Mouse (Mus musculus): ENCODE measurements around the gene Zfp260. TPM values are rescaled to one million over a fixed set of nuclear protein-coding genes. Genes with fewer than 3 reads are reported as not detected.
A peak's percentile ranks its signal among the peaks of the same experiment; 100 is the strongest.

The Zfp260 gene
- polyA plus RNA-seq, 1 experiment from 2014 or later: 120 TPM

- no peak overlapping the region for H3K4me3 ChIP-seq (ENCODE audit: low read depth, low read length)
- peaks cover 86% of the 10 kb centered on the region for H3K36me3 ChIP-seq (ENCODE audit: insufficient read depth)
- no peak overlapping the region for H3K4me2 ChIP-seq
- no peak overlapping the region for H3K27ac ChIP-seq (ENCODE audit: low read depth)
- WGBS: 95% methylated on average over 8 of the region's 8 CpGs
- H3K9ac ChIP-seq: no peak overlapping the region
- no peak for TF ChIP-seq CTCF (IDR thresholded peaks at IDR 0.05; ENCODE audit: low read depth)
- no peaks in the 10 kb centered on the region for H3K4me1 ChIP-seq (ENCODE audit: insufficient read depth)
- H3K27me3 ChIP-seq (ENCODE audit: insufficient read depth, low read length): no peaks in the 10 kb centered on the region
- DNase-seq (no peak), ATAC-seq (ENCODE audit: insufficient read depth) (no peak)
- peaks cover 4% of the 10 kb centered on the region; the same call in 1 of the 2 replicates for H3K9me3 ChIP-seq (ENCODE audit: low read depth, low read length)
These were observed 35.3 kb downstream of the Zfp260 start for GRCm38 (mm10) chr7:30129900-30130299.

GRCm38 (mm10) chr7:30132396-30132795 lies 37.8 kb downstream of the Zfp260 start:
- no peak overlapping the region for H3K27ac ChIP-seq (ENCODE audit: low read depth)
- no peak overlapping the region for H3K9ac ChIP-seq
- peaks cover 4% of the 10 kb centered on the region; the same call in 1 of the 2 replicates for H3K9me3 ChIP-seq (ENCODE audit: low read depth, low read length)
- peaks cover 83% of the 10 kb centered on the region for H3K36me3 ChIP-seq (ENCODE audit: insufficient read depth)
- no peak overlapping the region for H3K4me3 ChIP-seq (ENCODE audit: low read depth, low read length)
- WGBS: 88% methylated on average over 4 of the region's 4 CpGs
- ATAC-seq (ENCODE audit: insufficient read depth) (no peak), DNase-seq (no peak)
- no peak for TF ChIP-seq CTCF (IDR thresholded peaks at IDR 0.05; ENCODE audit: low read depth)
- H3K4me2 ChIP-seq: no peak overlapping the region
- no peaks in the 10 kb centered on the region for H3K4me1 ChIP-seq (ENCODE audit: insufficient read depth)
- H3K27me3 ChIP-seq (ENCODE audit: insufficient read depth, low read length): no peaks in the 10 kb centered on the region

- Histone ChIP-seq H3K4me1 (ENCODE audit: insufficient read depth) (no peaks in the 10 kb centered on the region), H3K9me3 (ENCODE audit: low read depth, low read length) (peaks cover 4% of the 10 kb centered on the region; the same call in 1 of the 2 replicates), H3K9ac (no peak overlapping the region), H3K27ac (ENCODE audit: low read depth) (no peak overlapping the region), H3K36me3 (ENCODE audit: insufficient read depth) (peaks cover 48% of the 10 kb centered on the region), H3K27me3 (ENCODE audit: insufficient read depth, low read length) (no peaks in the 10 kb centered on the region), H3K4me2 (no peak overlapping the region), H3K4me3 (ENCODE audit: low read depth, low read length) (no peak overlapping the region)
- ATAC-seq (ENCODE audit: insufficient read depth): no peak
- WGBS: 86% methylated on average over 10 of the region's 10 CpGs
- TF ChIP-seq CTCF (IDR thresholded peaks at IDR 0.05; ENCODE audit: low read depth): no peak
- DNase-seq: no peak
These were observed 42.2 kb downstream of the Zfp260 start for GRCm38 (mm10) chr7:30136826-30137225.

GRCm38 (mm10) chr7:30143170-30143554 lies 48.6 kb downstream of the Zfp260 start:
- 8% methylated on average over 8 of the region's 8 CpGs for whole genome bisulfite sequencing
- Histone ChIP-seq H3K36me3 (ENCODE audit: insufficient read depth) (peaks cover 7% of the 10 kb centered on the region; the same call in 1 of the 2 replicates), H3K27ac (ENCODE audit: low read depth) (peak overlapping the region; percentile 86; the same call in 1 of the 2 replicates), H3K4me3 (ENCODE audit: low read depth, low read length) (peak overlapping the region; percentile 55), H3K4me2 (peak overlapping the region; percentile 62), H3K9ac (peak overlapping the region; percentile 66), H3K27me3 (ENCODE audit: insufficient read depth, low read length) (no peaks in the 10 kb centered on the region), H3K4me1 (ENCODE audit: insufficient read depth) (no peaks in the 10 kb centered on the region), H3K9me3 (ENCODE audit: low read depth, low read length) (peaks cover 8% of the 10 kb centered on the region; the same call in 1 of the 2 replicates)
- DNase-seq (no peak), ATAC-seq (ENCODE audit: insufficient read depth) (peak; percentile 16; the same call in 1 of the 2 replicates)
- no peak for TF ChIP-seq CTCF (IDR thresholded peaks at IDR 0.05; ENCODE audit: low read depth)

- H3K27me3 ChIP-seq (ENCODE audit: insufficient read depth, low read length): no peaks in the 10 kb centered on the region
- peak overlapping the region; percentile 66 for H3K9ac ChIP-seq
- peak overlapping the region; percentile 55 for H3K4me3 ChIP-seq (ENCODE audit: low read depth, low read length)
- H3K36me3 ChIP-seq (ENCODE audit: insufficient read depth): peaks cover 8% of the 10 kb centered on the region; the same call in 1 of the 2 replicates
- 1% methylated on average over 35 of the region's 35 CpGs for WGBS
- peak overlapping the region; percentile 62 for H3K4me2 ChIP-seq
- H3K9me3 ChIP-seq (ENCODE audit: low read depth, low read length): peaks cover 8% of the 10 kb centered on the region; the same call in 1 of the 2 replicates
- TF ChIP-seq CTCF (IDR thresholded peaks at IDR 0.05; ENCODE audit: low read depth): peak; percentile 34
- H3K27ac ChIP-seq (ENCODE audit: low read depth): peak overlapping the region; percentile 86
- ATAC-seq (ENCODE audit: insufficient read depth) (peak; percentile 95), DNase-seq (peak; percentile 92)
- no peaks in the 10 kb centered on the region for H3K4me1 ChIP-seq (ENCODE audit: insufficient read depth)
These were observed 49.1 kb downstream of the Zfp260 start for GRCm38 (mm10) chr7:30143555-30144209.

- no peak for TF ChIP-seq CTCF (IDR thresholded peaks at IDR 0.05; ENCODE audit: low read depth)
- no peak for ATAC-seq (ENCODE audit: insufficient read depth)
- H3K36me3 ChIP-seq (ENCODE audit: insufficient read depth): peaks cover 22% of the 10 kb centered on the region; the same call in 1 of the 2 replicates
- no peak overlapping the region for H3K27ac ChIP-seq (ENCODE audit: low read depth)
- H3K4me1 ChIP-seq (ENCODE audit: insufficient read depth): no peaks in the 10 kb centered on the region
- peaks cover 31% of the 10 kb centered on the region for H3K9me3 ChIP-seq (ENCODE audit: low read depth, low read length)
- H3K4me2 ChIP-seq: no peak overlapping the region
- H3K4me3 ChIP-seq (ENCODE audit: low read depth, low read length): no peak overlapping the region
- DNase-seq: no peak
- no peak overlapping the region for H3K9ac ChIP-seq
- H3K27me3 ChIP-seq (ENCODE audit: insufficient read depth, low read length): no peaks in the 10 kb centered on the region
- WGBS: 95% methylated on average over 5 of the region's 5 CpGs
These were observed 52.4 kb downstream of the Zfp260 start for GRCm38 (mm10) chr7:30147011-30147410.

- H3K4me1 ChIP-seq (ENCODE audit: insufficient read depth): no peaks in the 10 kb centered on the region
- no peaks in the 10 kb centered on the region for H3K27me3 ChIP-seq (ENCODE audit: insufficient read depth, low read length)
- H3K36me3 ChIP-seq (ENCODE audit: insufficient read depth): peaks cover 48% of the 10 kb centered on the region
- no peak for DNase-seq
- no peak overlapping the region for H3K9ac ChIP-seq
- TF ChIP-seq CTCF (IDR thresholded peaks at IDR 0.05; ENCODE audit: low read depth): no peak
- no peak overlapping the region for H3K4me3 ChIP-seq (ENCODE audit: low read depth, low read length)
- no peak for ATAC-seq (ENCODE audit: insufficient read depth)
- 90% methylated on average over 1 of the region's 1 CpGs for WGBS
- no peak overlapping the region for H3K27ac ChIP-seq (ENCODE audit: low read depth)
- no peak overlapping the region for H3K4me2 ChIP-seq
- peaks cover 75% of the 10 kb centered on the region for H3K9me3 ChIP-seq (ENCODE audit: low read depth, low read length)
These were observed 59.5 kb downstream of the Zfp260 start for GRCm38 (mm10) chr7:30154040-30154439.

Measured in lung, embryonic 14.5 days (tissue).